Mouse (Mus musculus) forebrain, embryonic 10.5 days (tissue): ENCODE results near the gene Kng1. TPM values are rescaled to one million over a fixed set of nuclear protein-coding genes. Genes with fewer than 3 reads are reported as not detected.

Experiments
- DNase-seq: peaks from one replicate; pipeline ENCODE4 v3.0.0-alpha.2; 2017; ENCODE audit warnings: low spot score; ENCODE audit errors: extremely low spot score
- H3K27ac ChIP-seq: fragments of 300-500 bp; sonication (generic); 2 replicates; pipeline ENCODE4 v1.5.1; 2016; ENCODE audit warnings: mild to moderate bottlenecking
- H3K27me3 ChIP-seq: fragments of 300-500 bp; sonication (generic); 2 replicates; pipeline ENCODE4 v1.6.1; 2016; ENCODE audit warnings: mild to moderate bottlenecking; ENCODE audit not compliant: poor library complexity, severe bottlenecking
- H3K36me3 ChIP-seq: fragments of 300-500 bp; sonication (generic); replicated peaks from 2 replicates; pipeline ENCODE4 v1.6.1; 2016; ENCODE audit warnings: mild to moderate bottlenecking, moderate library complexity
- H3K4me1 ChIP-seq: fragments of 300-500 bp; sonication (generic); 2 replicates; pipeline ENCODE4 v1.6.1; 2016
- H3K4me3 ChIP-seq: fragments of 300-500 bp; sonication (generic); 2 replicates; pipeline ENCODE4 v1.5.1; 2016; ENCODE audit warnings: mild to moderate bottlenecking, moderate library complexity
- H3K9me3 ChIP-seq: fragments of 300-500 bp; sonication (generic); 2 replicates; pipeline ENCODE4 v1.6.1; 2016; ENCODE audit warnings: mild to moderate bottlenecking, moderate library complexity
- WGBS: fragments of 180-500 bp; shearing (Covaris S2); methylation state at CpG from one replicate; pipeline ENCODE4 v1.1.7; 2016; 5-methylcytosine and 5-hydroxymethylcytosine counted together
- polyA plus RNA-seq: library from polyadenylated mRNA; unstranded; fragments of >200 nt; fragmentation: Nextera tagmentation; extraction: Ambion mirVana; gene quantifications from 2 replicates; pipeline ENCODE4 v1.2.1, GENCODE M21; 2016

The Kng1 gene
- polyA plus RNA-seq, 1 experiment from 2014 or later: not detected

GRCm38 (mm10) chr16:23109350-23110280 is 52.0 kb downstream of the Kng1 start:
- H3K36me3 ChIP-seq: peaks cover 62% of the 10 kb centered on the region
- H3K27ac ChIP-seq: peak overlapping the region; percentile 99
- H3K27me3 ChIP-seq: no peaks in the 10 kb centered on the region
- DNase-seq: no peak
- no peaks in the 10 kb centered on the region for H3K9me3 ChIP-seq
- WGBS: 75% methylated on average over 5 of the region's 5 CpGs
- H3K4me3 ChIP-seq: peak overlapping the region; percentile 97
- H3K4me1 ChIP-seq: peaks cover 36% of the 10 kb centered on the region

- Histone ChIP-seq H3K4me3 (no peak overlapping the region), H3K27ac (no peak overlapping the region), H3K4me1 (peaks cover 28% of the 10 kb centered on the region), H3K27me3 (no peaks in the 10 kb centered on the region), H3K9me3 (no peaks in the 10 kb centered on the region), H3K36me3 (peaks cover 89% of the 10 kb centered on the region)
- 91% methylated on average over 12 of the region's 12 CpGs for WGBS
- no peak for DNase-seq
Measured at GRCm38 (mm10) chr16:23112348-23112747, 54.7 kb downstream of the Kng1 start.

- Histone ChIP-seq H3K36me3 (peaks cover 95% of the 10 kb centered on the region), H3K27me3 (no peaks in the 10 kb centered on the region), H3K4me1 (peaks cover 28% of the 10 kb centered on the region), H3K9me3 (no peaks in the 10 kb centered on the region), H3K27ac (no peak overlapping the region), H3K4me3 (no peak overlapping the region)
- WGBS: 65% methylated on average over 9 of the region's 9 CpGs
- DNase-seq: no peak
Measured at GRCm38 (mm10) chr16:23112861-23113435, 55.3 kb downstream of the Kng1 start.

GRCm38 (mm10) chr16:23113903-23114302 is 56.2 kb downstream of the Kng1 start:
- no peak for DNase-seq
- Histone ChIP-seq H3K9me3 (no peaks in the 10 kb centered on the region), H3K27ac (no peak overlapping the region), H3K4me1 (peaks cover 27% of the 10 kb centered on the region), H3K4me3 (no peak overlapping the region), H3K27me3 (no peaks in the 10 kb centered on the region), H3K36me3 (peaks cover 95% of the 10 kb centered on the region)

GRCm38 (mm10) chr16:23114339-23115171 is 56.9 kb downstream of the Kng1 start:
- Histone ChIP-seq H3K27me3 (no peaks in the 10 kb centered on the region), H3K36me3 (peaks cover 95% of the 10 kb centered on the region), H3K9me3 (no peaks in the 10 kb centered on the region), H3K4me3 (no peak overlapping the region), H3K27ac (no peak overlapping the region), H3K4me1 (peaks cover 21% of the 10 kb centered on the region)
- 76% methylated on average over 5 of the region's 5 CpGs for WGBS
- no peak for DNase-seq

GRCm38 (mm10) chr16:23115486-23115885 is 57.8 kb downstream of the Kng1 start:
- Histone ChIP-seq H3K27ac (no peak overlapping the region), H3K9me3 (no peaks in the 10 kb centered on the region), H3K36me3 (peaks cover 95% of the 10 kb centered on the region), H3K4me1 (peaks cover 11% of the 10 kb centered on the region), H3K4me3 (no peak overlapping the region), H3K27me3 (no peaks in the 10 kb centered on the region)
- no peak for DNase-seq
- WGBS: 87% methylated on average over 3 of the region's 3 CpGs

- Histone ChIP-seq H3K4me1 (no peaks in the 10 kb centered on the region), H3K9me3 (no peaks in the 10 kb centered on the region), H3K27ac (no peak overlapping the region), H3K27me3 (no peaks in the 10 kb centered on the region), H3K4me3 (no peak overlapping the region), H3K36me3 (peaks cover 95% of the 10 kb centered on the region)
- WGBS: 74% methylated on average over 4 of the region's 4 CpGs
- no peak for DNase-seq
Measured at GRCm38 (mm10) chr16:23117173-23117572, 59.5 kb downstream of the Kng1 start.

GRCm38 (mm10) chr16:23122446-23122845 is 64.8 kb downstream of the Kng1 start:
- Histone ChIP-seq H3K4me1 (peaks cover 7% of the 10 kb centered on the region), H3K36me3 (peaks cover 81% of the 10 kb centered on the region), H3K27ac (no peak overlapping the region), H3K27me3 (no peaks in the 10 kb centered on the region), H3K9me3 (no peaks in the 10 kb centered on the region), H3K4me3 (no peak overlapping the region)
- 89% methylated on average over 3 of the region's 3 CpGs for WGBS
- no peak for DNase-seq

- H3K36me3 ChIP-seq: peaks cover 74% of the 10 kb centered on the region
- H3K27me3 ChIP-seq: no peaks in the 10 kb centered on the region
- H3K9me3 ChIP-seq: no peaks in the 10 kb centered on the region
- WGBS: 90% methylated on average over 4 of the region's 4 CpGs
- H3K4me3 ChIP-seq: no peak overlapping the region
- H3K4me1 ChIP-seq: peaks cover 8% of the 10 kb centered on the region
- H3K27ac ChIP-seq: no peak overlapping the region
- no peak for DNase-seq
Measured at GRCm38 (mm10) chr16:23123104-23123503, 65.4 kb downstream of the Kng1 start.

- Histone ChIP-seq H3K4me3 (no peak overlapping the region), H3K27ac (no peak overlapping the region), H3K27me3 (no peaks in the 10 kb centered on the region), H3K4me1 (peaks cover 20% of the 10 kb centered on the region), H3K9me3 (no peaks in the 10 kb centered on the region), H3K36me3 (peaks cover 63% of the 10 kb centered on the region)
- no peak for DNase-seq
- 92% methylated on average over 4 of the region's 4 CpGs for WGBS
Measured at GRCm38 (mm10) chr16:23124398-23124797, 66.7 kb downstream of the Kng1 start.

- 0% methylated on average over 4 of the region's 4 CpGs for whole genome bisulfite sequencing
- no peak for DNase-seq
- Histone ChIP-seq H3K27me3 (no peaks in the 10 kb centered on the region), H3K27ac (peak overlapping the region; percentile 95), H3K9me3 (no peaks in the 10 kb centered on the region), H3K4me3 (peak overlapping the region; percentile 71), H3K4me1 (peaks cover 20% of the 10 kb centered on the region), H3K36me3 (peaks cover 34% of the 10 kb centered on the region)
Measured at GRCm38 (mm10) chr16:23127311-23127672, 69.6 kb downstream of the Kng1 start.

GRCm38 (mm10) chr16:23127673-23128375 is 70.2 kb downstream of the Kng1 start, which contains the start of gene Rfc4:
Rfc4 (minus strand) TSS chr16:23127737.
- under 1% methylated on average over 51 of the region's 51 CpGs for WGBS

More at GRCm38 (mm10) chr16:23127673-23128375, 70.2 kb downstream of the Kng1 start, which contains the start of gene Rfc4:
- peak within 1 kb of the TSS; percentile 95 for H3K27ac ChIP-seq
- H3K27me3 ChIP-seq: no peaks in the 10 kb centered on the region
- no peaks in the 10 kb centered on the region for H3K9me3 ChIP-seq
- peak within 1 kb of the TSS; percentile 71 for H3K4me3 ChIP-seq
- H3K4me1 ChIP-seq: peaks cover 20% of the 10 kb centered on the region
- H3K36me3 ChIP-seq: peaks cover 28% of the 10 kb centered on the region
- DNase-seq: peak; percentile 91
